9 mouse cellular contexts compared by ENCODE assay signal in genomic region chr15:80219705-80220657, GRCm38 (mm10). TPM values are rescaled to one million over a fixed set of nuclear protein-coding genes. Genes with fewer than 3 reads are reported as not detected.
DNase-seq lines count a peak whose midpoint lies in the region; ATAC-seq and TF ChIP-seq lines count a peak whose summit lies in the region.
"Had no signal": no experiment of that assay in that cellular context is flagged by ENCODE, and none has a peak within 500 bp of the region (broad histone marks: within the 10 kb centered on the region; RNA-seq: fewer than 3 reads in every experiment).

No protein-coding gene starts in this region.

- ATAC-seq in heart, embryonic 14.5 days (ENCODE audit: insufficient number of reproducible peaks, insufficient read depth, low FRiP score, low read depth), result no peak
- no peak for ATAC-seq in limb, embryonic 12.5 days (ENCODE audit: insufficient number of reproducible peaks, insufficient read depth, low FRiP score, low TSS enrichment, low read depth)
- ATAC-seq: hindbrain, postnatal 0 days had no signal

- peak overlapping the region; percentile 41 to 43; a peak in 2 of 4 replicates for H3K27ac ChIP-seq in heart, embryonic 14.5 days (replicated peaks in 1 of 2; ENCODE audit: control insufficient read depth in 1 of 2, insufficient read depth in 1 of 2, low read depth in 2 of 2, low read length in 2 of 2)
- no peak overlapping the region for H3K27ac ChIP-seq in thymus, adult 2 months (ENCODE audit: control insufficient read depth, insufficient read depth, low read length)
- H3K27ac ChIP-seq in limb, embryonic 12.5 days, result no peak overlapping the region
- H3K27ac ChIP-seq: hindbrain, postnatal 0 days had no signal

- peaks cover 11 to 18% of the 10 kb centered on the region in 2 experiments for H3K4me1 ChIP-seq in heart, embryonic 14.5 days (ENCODE audit: control insufficient read depth in 2 of 2, insufficient read depth in 2 of 2, low read length in 2 of 2)
- H3K4me1 ChIP-seq in thymus, adult 2 months (replicated peaks; ENCODE audit: control insufficient read depth, insufficient read depth, low read length), result peaks cover 14% of the 10 kb centered on the region
- H3K4me1 ChIP-seq in limb, embryonic 12.5 days (replicated peaks), result 0 out of 2 replicates have a peak, but pooled peaks cover 12% of the 10 kb centered on the region

- no peaks in the 10 kb centered on the region for H3K36me3 ChIP-seq in heart, embryonic 14.5 days (ENCODE audit: control insufficient read depth, insufficient read depth, low read length)
- H3K36me3 ChIP-seq in thymus, adult 2 months (ENCODE audit: control insufficient read depth, insufficient read depth, low read length), result no peaks in the 10 kb centered on the region
- H3K36me3 ChIP-seq in limb, embryonic 12.5 days, result peaks cover 4% of the 10 kb centered on the region; the same call in 1 of the 2 replicates

- H3K9me3 ChIP-seq in heart, embryonic 14.5 days (ENCODE audit: control insufficient read depth, low read length), result no peaks in the 10 kb centered on the region
- H3K9me3 ChIP-seq in limb, embryonic 12.5 days, result no peaks in the 10 kb centered on the region

- H3K9ac ChIP-seq in heart, embryonic 14.5 days (ENCODE audit: low read length), result 0 out of 2 replicates have a peak overlapping the region, but pooled peaks have one; percentile 41
- H3K9ac ChIP-seq in limb, embryonic 12.5 days (replicated peaks), result no peak overlapping the region

- TF ChIP-seq CTCF in thymus, adult 2 months (IDR thresholded peaks at IDR 0.05; ENCODE audit: borderline replicate concordance, control insufficient read depth, extremely low read depth, insufficient read depth, low read length, poor library complexity), result no peak

- WGBS in heart, embryonic 14.5 days, result 52% methylated on average over 4 of the region's 4 CpGs
- WGBS in thymus, adult 2 months, result 65% methylated on average over 4 of the region's 4 CpGs
- WGBS in limb, embryonic 12.5 days, result 62% methylated on average over 4 of the region's 4 CpGs

- no peak for DNase-seq in heart, adult 8-10 months (ENCODE audit: low spot score)
- DNase-seq in thymus, adult 2 months, result no peak
- DNase-seq in thymus, postnatal 0 days (ENCODE audit: low spot score), result no peak
- DNase-seq in urinary bladder, postnatal 4 days (ENCODE audit: low spot score in 2 of 2), result no peak
- no peak for DNase-seq in right cerebral cortex, adult 18-20 months
- DNase-seq in urinary bladder, postnatal 14 days (ENCODE audit: low spot score), result no peak

- TF ChIP-seq POLR2A in thymus, adult 2 months (IDR thresholded peaks at IDR 0.05; ENCODE audit: control insufficient read depth, extremely low read depth, insufficient read depth, low read length, poor library complexity), result no peak

- no peaks in the 10 kb centered on the region for H3K27me3 ChIP-seq in heart, embryonic 14.5 days (ENCODE audit: control insufficient read depth, insufficient read depth, low read length)
- no peaks in the 10 kb centered on the region for H3K27me3 ChIP-seq in thymus, adult 2 months (ENCODE audit: control insufficient read depth, insufficient read depth, low read length)
- no peaks in the 10 kb centered on the region for H3K27me3 ChIP-seq in limb, embryonic 12.5 days

- H3K4me3 ChIP-seq in heart, embryonic 14.5 days (ENCODE audit: control insufficient read depth in 1 of 2, insufficient read depth in 1 of 2, low read depth in 1 of 2, low read length in 2 of 2), result no peak overlapping the region
- H3K4me3 ChIP-seq in thymus, adult 2 months (ENCODE audit: control insufficient read depth, insufficient read depth, low read length), result 0 out of 2 replicates have a peak overlapping the region, but pooled peaks have one; percentile 10
- no peak overlapping the region for H3K4me3 ChIP-seq in limb, embryonic 12.5 days (replicated peaks)

- H3K4me2 ChIP-seq in heart, embryonic 14.5 days (ENCODE audit: low read length), result peak overlapping the region; percentile 48
- 0 out of 2 replicates have a peak overlapping the region, but pooled peaks have one; percentile 1 for H3K4me2 ChIP-seq in limb, embryonic 12.5 days

RNA-seq across cellular contexts. Expression of gene Mief1, which starts 13.8 kb away (rescaled TPM):
- 27.6 and 28.1 TPM in 2 replicates for polyA plus RNA-seq in heart, embryonic 14.5 days (2014; fragmentation: Nextera tagmentation; extraction: Ambion mirVana)
- 10 to 100 TPM; 27.0 to 30.7 (median 28.7) TPM for total RNA-seq in heart, adult 8-10 months (2022)
- polyA plus RNA-seq in thymus, adult 2 months (2012; rRNA removed), result 32.7 and 36.3 TPM in 2 replicates
- 25.3 and 27.7 TPM in 2 replicates for polyA plus RNA-seq in thymus, postnatal 0 days (2015; fragmentation: Nextera tagmentation; extraction: Ambion mirVana)
- polyA plus RNA-seq in limb, embryonic 12.5 days (2016; fragmentation: Nextera tagmentation; extraction: Ambion mirVana), result 38.0 and 41.6 TPM in 2 replicates

RNA-seq across cellular contexts. Expression of gene AC140267.1, which starts 15.7 kb away (rescaled TPM):
- not detected in 2 replicates for polyA plus RNA-seq in heart, embryonic 14.5 days (2014; fragmentation: Nextera tagmentation; extraction: Ambion mirVana)
- 10 to 100 TPM in 1 of 4 experiments, 1 to 10 TPM in 3; 5.6 to 11.9 (median 8.0) TPM for total RNA-seq in heart, adult 8-10 months (2022)
- not detected in 2 replicates for polyA plus RNA-seq in thymus, adult 2 months (2012; rRNA removed)
- not detected in 2 replicates for polyA plus RNA-seq in thymus, postnatal 0 days (2015; fragmentation: Nextera tagmentation; extraction: Ambion mirVana)
- 7.0 TPM in 1 of 2 replicates, not detected in the other for polyA plus RNA-seq in limb, embryonic 12.5 days (2016; fragmentation: Nextera tagmentation; extraction: Ambion mirVana)
- total RNA-seq: hindbrain, postnatal 0 days had no signal
- polyA plus RNA-seq: hindbrain, postnatal 0 days had no signal

RNA-seq across cellular contexts. Expression of gene Atf4, which starts 35.0 kb away (rescaled TPM):
- polyA plus RNA-seq in heart, embryonic 14.5 days (2014; fragmentation: Nextera tagmentation; extraction: Ambion mirVana), result 69.6 and 71.5 TPM in 2 replicates
- 10 to 100 TPM; 42.9 to 76.3 (median 65.9) TPM for total RNA-seq in heart, adult 8-10 months (2022)
- polyA plus RNA-seq in thymus, adult 2 months (2012; rRNA removed), result 169 and 179 TPM in 2 replicates
- 103 and 106 TPM in 2 replicates for polyA plus RNA-seq in thymus, postnatal 0 days (2015; fragmentation: Nextera tagmentation; extraction: Ambion mirVana)
- 112 TPM in 2 replicates for polyA plus RNA-seq in limb, embryonic 12.5 days (2016; fragmentation: Nextera tagmentation; extraction: Ambion mirVana)

RNA-seq across cellular contexts. Expression of gene Rps19bp1, which starts 44.1 kb away (rescaled TPM):
- 41.5 and 45.9 TPM in 2 replicates for polyA plus RNA-seq in heart, embryonic 14.5 days (2014; fragmentation: Nextera tagmentation; extraction: Ambion mirVana)
- 10 to 100 TPM; 13.2 to 16.5 (median 14.6) TPM for total RNA-seq in heart, adult 8-10 months (2022)
- 22.5 and 25.0 TPM in 2 replicates for polyA plus RNA-seq in thymus, adult 2 months (2012; rRNA removed)
- polyA plus RNA-seq in thymus, postnatal 0 days (2015; fragmentation: Nextera tagmentation; extraction: Ambion mirVana), result 56.7 and 58.4 TPM in 2 replicates
- 65.0 and 70.1 TPM in 2 replicates for polyA plus RNA-seq in limb, embryonic 12.5 days (2016; fragmentation: Nextera tagmentation; extraction: Ambion mirVana)

RNA-seq across cellular contexts. Expression of gene Mgat3, which starts 46.5 kb away (rescaled TPM):
- polyA plus RNA-seq in heart, embryonic 14.5 days (2014; fragmentation: Nextera tagmentation; extraction: Ambion mirVana), result 0.78 and 1.9 TPM in 2 replicates
- 1 to 10 TPM; 2.9 to 6.2 (median 4.5) TPM for total RNA-seq in heart, adult 8-10 months (2022)
- polyA plus RNA-seq in thymus, adult 2 months (2012; rRNA removed), result 16.2 and 20.3 TPM in 2 replicates
- 4.7 and 5.0 TPM in 2 replicates for polyA plus RNA-seq in thymus, postnatal 0 days (2015; fragmentation: Nextera tagmentation; extraction: Ambion mirVana)
- polyA plus RNA-seq in limb, embryonic 12.5 days (2016; fragmentation: Nextera tagmentation; extraction: Ambion mirVana), result 7.2 and 7.9 TPM in 2 replicates

Comparison
In these comparisons a context has a peak if more than half of its experiments do, and no peak if none do; other contexts are left out.
1. H3K27ac ChIP-seq: peak in heart, embryonic 14.5 days (2 of 2); none in thymus, adult 2 months (single experiment) and limb, embryonic 12.5 days (single experiment).